Mouse (Mus musculus) liver, embryonic 14.5 days (tissue): ENCODE results near the gene Mfap4. TPM values are rescaled to one million over a fixed set of nuclear protein-coding genes. Genes with fewer than 3 reads are reported as not detected.
A peak's percentile ranks its signal among the peaks of the same experiment; 100 is the strongest.

Source experiments
- ATAC-seq: fragments of 200-750 bp; cut with Nextera tagmentation; 2 replicates; pipeline ENCODE4 v1.8.0; 2017; ENCODE audit warnings: moderate number of reproducible peaks, mild to moderate bottlenecking, moderate library complexity; ENCODE audit not compliant: insufficient read depth
- DNase-seq, 3 experiments: peaks; one replicate each; pipeline ENCODE4 v3.0.0-alpha.2; 2012 to 2013; ENCODE audit warnings: low read depth in 3 of 3, low spot score in 3 of 3
- H3K27ac ChIP-seq: fragments of 300-500 bp; sonication (generic); 2 replicates; pipeline ENCODE4 v1.5.1; 2014; ENCODE audit warnings: moderate library complexity, mild to moderate bottlenecking, control low read depth, inconsistent platforms
- H3K27me3 ChIP-seq: fragments of 300-500 bp; sonication (generic); 2 replicates; pipeline ENCODE4 v1.6.1; 2014; ENCODE audit warnings: mild to moderate bottlenecking, low read length, moderate library complexity; ENCODE audit not compliant: control insufficient read depth, insufficient read depth
- H3K36me3 ChIP-seq: fragments of 300-500 bp; sonication (generic); replicated peaks from 2 replicates; pipeline ENCODE4 v1.6.1; 2014; ENCODE audit warnings: low read depth; ENCODE audit not compliant: control insufficient read depth, insufficient read depth
- H3K4me1 ChIP-seq, 2 experiments: fragments of 200-500 bp in 1 of 2; fragments of 300-500 bp in 1 of 2; sonication (generic) in 1 of 2; replicated peaks; 2 replicates each; pipeline ENCODE4 v1.6.1; 2012 to 2014; ENCODE audit warnings: antibody characterized with exemption in 1 of 2, inconsistent platforms in 1 of 2, low read length in 1 of 2; ENCODE audit not compliant: control insufficient read depth in 2 of 2, insufficient read depth in 2 of 2
- H3K4me2 ChIP-seq: fragments of 300-500 bp; sonication (generic); 2 replicates; pipeline ENCODE4 v1.6.1; 2014; ENCODE audit warnings: low read depth, mild to moderate bottlenecking, control low read depth, moderate library complexity
- H3K4me3 ChIP-seq, 2 experiments: fragments of 200-500 bp in 1 of 2; fragments of 300-500 bp in 1 of 2; sonication (generic) in 1 of 2; 2 replicates each; pipeline ENCODE4 v1.5.1; 2012 to 2014; ENCODE audit warnings: low read depth in 2 of 2, low read length in 2 of 2, mild to moderate bottlenecking in 2 of 2, control low read depth in 1 of 2, inconsistent platforms in 1 of 2, moderate library complexity in 1 of 2; ENCODE audit not compliant: insufficient read depth in 1 of 2
- H3K9ac ChIP-seq: fragments of 300-500 bp; sonication (generic); replicated peaks from 2 replicates; pipeline ENCODE4 v1.6.1; 2014; ENCODE audit warnings: mild to moderate bottlenecking, control low read depth, moderate library complexity
- H3K9me3 ChIP-seq: fragments of 300-500 bp; sonication (generic); 2 replicates; pipeline ENCODE4 v1.6.1; 2016; ENCODE audit warnings: low read length, mixed read lengths; ENCODE audit not compliant: control insufficient read depth
- CTCF ChIP-seq: IDR thresholded peaks from 2 replicates; pipeline ENCODE4 v1.5.1; 2016; ENCODE audit warnings: antibody characterized with exemption, low read depth, control low read depth
- EP300 ChIP-seq: IDR thresholded peaks from 2 replicates; pipeline ENCODE4 v1.6.1; 2016; ENCODE audit warnings: antibody characterized with exemption, low read depth
- WGBS: fragments of 180-500 bp; shearing (Covaris S2); extraction: QIAGEN DNeasy Blood & Tissue Kit; methylation state at CpG from one replicate; pipeline ENCODE4 v1.1.7; 2014; ENCODE audit not compliant: insufficient replicate concordance; 5-methylcytosine and 5-hydroxymethylcytosine counted together
- polyA plus RNA-seq, 2 experiments: library from polyadenylated mRNA; depleted of rRNA in 1 of 2; stranded (reverse) in 1 of 2; unstranded in 1 of 2; fragments of >200 nt; fragmentation: Nextera tagmentation in 1 of 2; extraction: Ambion mirVana in 1 of 2; gene quantifications; 2 replicates each; pipeline versions ENCODE4 v1.2.1 to v1.2.3; 2012 to 2014

The Mfap4 gene
- polyA plus RNA-seq, 2 experiments, result 4.3 to 6.1 TPM

- no peak overlapping the region for H3K4me3 ChIP-seq
- no peak overlapping the region for H3K9ac ChIP-seq
- H3K27ac ChIP-seq, result no peak overlapping the region
- TF ChIP-seq EP300 (no peak), CTCF (no peak)
- H3K36me3 ChIP-seq, result no peaks in the 10 kb centered on the region
- ATAC-seq (no peak), DNase-seq (no peak)
- H3K9me3 ChIP-seq, result no peaks in the 10 kb centered on the region
- 52% methylated on average over 2 of the region's 2 CpGs for WGBS
- no peaks in the 10 kb centered on the region for H3K27me3 ChIP-seq
- H3K4me1 ChIP-seq, result no peaks in the 10 kb centered on the region; a peak in 1 of 4 replicates
- no peak overlapping the region for H3K4me2 ChIP-seq
Observed at GRCm38 (mm10) chr11:61464071-61464470, 21.2 kb upstream of the Mfap4 start.

GRCm38 (mm10) chr11:61465422-61465821, 19.8 kb upstream of the Mfap4 start:
- Histone ChIP-seq H3K4me3 (no peak overlapping the region), H3K9me3 (no peaks in the 10 kb centered on the region), H3K4me2 (no peak overlapping the region), H3K4me1 (peaks cover 0 to 4% of the 10 kb centered on the region in 2 experiments; a peak in 2 of 4 replicates), H3K27ac (no peak overlapping the region), H3K27me3 (no peaks in the 10 kb centered on the region), H3K36me3 (no peaks in the 10 kb centered on the region), H3K9ac (no peak overlapping the region)
- no peak for TF ChIP-seq CTCF
- no peak for TF ChIP-seq EP300
- DNase-seq (no peak), ATAC-seq (no peak)
- WGBS, result 45% methylated on average over 4 of the region's 4 CpGs

- DNase-seq, result no peak
Observed at GRCm38 (mm10) chr11:61468534-61468933, 16.7 kb upstream of the Mfap4 start.

GRCm38 (mm10) chr11:61469317-61469917, 15.8 kb upstream of the Mfap4 start:
- no peak overlapping the region for H3K4me3 ChIP-seq
- H3K27ac ChIP-seq, result no peak overlapping the region
- WGBS, result 26% methylated on average over 7 of the region's 7 CpGs
- peak in 1 of 3 experiments; percentile 14 for DNase-seq
- TF ChIP-seq EP300 (no peak), CTCF (no peak)
- H3K4me2 ChIP-seq, result no peak overlapping the region
- peaks cover 0 to 4% of the 10 kb centered on the region in 2 experiments; a peak in 2 of 4 replicates for H3K4me1 ChIP-seq
- no peak for ATAC-seq
- H3K9ac ChIP-seq, result no peak overlapping the region
- H3K36me3 ChIP-seq, result no peaks in the 10 kb centered on the region
- H3K27me3 ChIP-seq, result no peaks in the 10 kb centered on the region
- no peaks in the 10 kb centered on the region for H3K9me3 ChIP-seq

More at GRCm38 (mm10) chr11:61468534-61468933, 16.7 kb upstream of the Mfap4 start:
- H3K4me1 ChIP-seq, result peaks cover 0 to 4% of the 10 kb centered on the region in 2 experiments; a peak in 2 of 4 replicates
- TF ChIP-seq CTCF (no peak), EP300 (no peak)
- no peaks in the 10 kb centered on the region for H3K9me3 ChIP-seq
- no peak for ATAC-seq
- no peak overlapping the region for H3K27ac ChIP-seq
- no peaks in the 10 kb centered on the region for H3K36me3 ChIP-seq
- no peak overlapping the region for H3K4me3 ChIP-seq
- WGBS, result 58% methylated on average over 4 of the region's 4 CpGs
- no peaks in the 10 kb centered on the region for H3K27me3 ChIP-seq
- H3K9ac ChIP-seq, result no peak overlapping the region
- no peak overlapping the region for H3K4me2 ChIP-seq

GRCm38 (mm10) chr11:61470880-61471279, 14.4 kb upstream of the Mfap4 start:
- Histone ChIP-seq H3K4me3 (no peak overlapping the region), H3K27ac (no peak overlapping the region), H3K4me2 (no peak overlapping the region), H3K9me3 (no peaks in the 10 kb centered on the region), H3K27me3 (no peaks in the 10 kb centered on the region), H3K9ac (no peak overlapping the region), H3K4me1 (peaks cover 0 to 4% of the 10 kb centered on the region in 2 experiments; a peak in 2 of 4 replicates), H3K36me3 (no peaks in the 10 kb centered on the region)
- DNase-seq (no peak), ATAC-seq (no peak)
- no peak for TF ChIP-seq CTCF
- no peak for TF ChIP-seq EP300
